Mouse (Mus musculus): ENCODE measurements around the gene Cavin1. TPM values are rescaled to one million over a fixed set of nuclear protein-coding genes. Genes with fewer than 3 reads are reported as not detected.
A peak's percentile ranks its signal among the peaks of the same experiment; 100 is the strongest.

The Cavin1 gene
- polyA plus RNA-seq, 1 experiment from 2014 or later = 25.5 TPM

- no peaks in the 10 kb centered on the region for H3K9me3 ChIP-seq (replicated peaks)
- peak overlapping the region; percentile 71 for H3K27ac ChIP-seq
- peaks cover 14% of the 10 kb centered on the region; the same call in 1 of the 2 replicates for H3K27me3 ChIP-seq
- H3K9ac ChIP-seq = no peak overlapping the region
- H3K4me1 ChIP-seq (replicated peaks) = peaks cover 14% of the 10 kb centered on the region
- peak; percentile 20; the same call in 1 of the 2 replicates for ATAC-seq (ENCODE audit: low read depth)
- 53% methylated on average over 8 of the region's 8 CpGs for WGBS (ENCODE audit: insufficient replicate concordance)
- H3K4me2 ChIP-seq = no peak overlapping the region
- H3K36me3 ChIP-seq = no peaks in the 10 kb centered on the region
- no peak overlapping the region for H3K4me3 ChIP-seq (replicated peaks)
- DNase-seq = no peak
Observed at GRCm38 (mm10) chr11:100979887-100980286, 9.2 kb upstream of the Cavin1 start.

GRCm38 (mm10) chr11:100975241-100975640, 4.6 kb upstream of the Cavin1 start:
- no peaks in the 10 kb centered on the region for H3K9me3 ChIP-seq (replicated peaks)
- H3K4me3 ChIP-seq (replicated peaks) = no peak overlapping the region
- ATAC-seq (ENCODE audit: low read depth) (no peak), DNase-seq (no peak)
- peaks cover 38% of the 10 kb centered on the region for H3K27me3 ChIP-seq
- H3K4me2 ChIP-seq = no peak overlapping the region
- WGBS (ENCODE audit: insufficient replicate concordance) = 58% methylated on average over 7 of the region's 7 CpGs
- peaks cover 10% of the 10 kb centered on the region for H3K4me1 ChIP-seq (replicated peaks)
- no peak overlapping the region for H3K9ac ChIP-seq
- no peak overlapping the region for H3K27ac ChIP-seq
- H3K36me3 ChIP-seq = no peaks in the 10 kb centered on the region

- Histone ChIP-seq H3K27ac (no peak overlapping the region), H3K36me3 (no peaks in the 10 kb centered on the region), H3K9ac (no peak overlapping the region), H3K4me1 (replicated peaks) (peaks cover 18% of the 10 kb centered on the region), H3K27me3 (peaks cover 42% of the 10 kb centered on the region), H3K4me3 (replicated peaks) (no peak overlapping the region), H3K9me3 (replicated peaks) (no peaks in the 10 kb centered on the region), H3K4me2 (no peak overlapping the region)
- no peak for ATAC-seq (ENCODE audit: low read depth)
- WGBS (ENCODE audit: insufficient replicate concordance) = 64% methylated on average over 14 of the region's 14 CpGs
- DNase-seq = no peak
Observed at GRCm38 (mm10) chr11:100974381-100974970, 3.8 kb upstream of the Cavin1 start.

GRCm38 (mm10) chr11:100973245-100973644, 2.6 kb upstream of the Cavin1 start:
- H3K4me2 ChIP-seq = no peak overlapping the region
- DNase-seq = no peak
- no peak overlapping the region for H3K4me3 ChIP-seq (replicated peaks)
- H3K9me3 ChIP-seq (replicated peaks) = no peaks in the 10 kb centered on the region
- H3K9ac ChIP-seq = no peak overlapping the region
- H3K27me3 ChIP-seq = peaks cover 54% of the 10 kb centered on the region
- no peak for ATAC-seq (ENCODE audit: low read depth)
- no peak overlapping the region for H3K27ac ChIP-seq
- H3K4me1 ChIP-seq (replicated peaks) = peaks cover 23% of the 10 kb centered on the region
- H3K36me3 ChIP-seq = no peaks in the 10 kb centered on the region
- WGBS (ENCODE audit: insufficient replicate concordance) = 72% methylated on average over 7 of the region's 7 CpGs

GRCm38 (mm10) chr11:100971455-100971854, 768 bp upstream of the Cavin1 start:
- Histone ChIP-seq H3K36me3 (no peaks in the 10 kb centered on the region), H3K4me3 (replicated peaks) (no peak overlapping the region), H3K9ac (no peak overlapping the region), H3K4me1 (replicated peaks) (peaks cover 36% of the 10 kb centered on the region), H3K4me2 (no peak overlapping the region), H3K9me3 (replicated peaks) (no peaks in the 10 kb centered on the region), H3K27me3 (peaks cover 66% of the 10 kb centered on the region), H3K27ac (no peak overlapping the region)
- 68% methylated on average over 10 of the region's 10 CpGs for WGBS (ENCODE audit: insufficient replicate concordance)
- ATAC-seq (ENCODE audit: low read depth) (no peak), DNase-seq (no peak)

- WGBS (ENCODE audit: insufficient replicate concordance) = under 1% methylated on average over 65 of the region's 65 CpGs
- H3K4me2 ChIP-seq = peak overlapping the region; percentile 87
- H3K9ac ChIP-seq = peak overlapping the region; percentile 69
- peaks cover 51% of the 10 kb centered on the region for H3K4me1 ChIP-seq (replicated peaks)
- DNase-seq (no peak), ATAC-seq (ENCODE audit: low read depth) (peak; percentile 62)
- no peak overlapping the region for H3K27ac ChIP-seq
- H3K4me3 ChIP-seq (replicated peaks) = peak overlapping the region; percentile 64
- H3K36me3 ChIP-seq = no peaks in the 10 kb centered on the region
- H3K9me3 ChIP-seq (replicated peaks) = no peaks in the 10 kb centered on the region
- peaks cover 66% of the 10 kb centered on the region for H3K27me3 ChIP-seq
Observed at GRCm38 (mm10) chr11:100969744-100970556, 737 bp downstream of the Cavin1 start.

GRCm38 (mm10) chr11:100969189-100969743, 1.4 kb downstream of the Cavin1 start:
- Histone ChIP-seq H3K9ac (peak overlapping the region; percentile 69), H3K4me3 (replicated peaks) (peak overlapping the region; percentile 64), H3K27me3 (peaks cover 66% of the 10 kb centered on the region), H3K9me3 (replicated peaks) (no peaks in the 10 kb centered on the region), H3K4me1 (replicated peaks) (peaks cover 57% of the 10 kb centered on the region), H3K4me2 (peak overlapping the region; percentile 87), H3K27ac (no peak overlapping the region), H3K36me3 (no peaks in the 10 kb centered on the region)
- 5% methylated on average over 33 of the region's 35 CpGs for WGBS (ENCODE audit: insufficient replicate concordance)
- ATAC-seq (ENCODE audit: low read depth) (no peak), DNase-seq (no peak)

GRCm38 (mm10) chr11:100968501-100968900, 2.2 kb downstream of the Cavin1 start:
- Histone ChIP-seq H3K27me3 (peaks cover 64% of the 10 kb centered on the region), H3K27ac (no peak overlapping the region), H3K4me1 (replicated peaks) (peaks cover 65% of the 10 kb centered on the region)

GRCm38 (mm10) chr11:100967881-100968420, 2.7 kb downstream of the Cavin1 start:
- H3K27me3 ChIP-seq = peaks cover 59% of the 10 kb centered on the region
- no peak overlapping the region for H3K9ac ChIP-seq
- H3K4me3 ChIP-seq (replicated peaks) = no peak overlapping the region
- H3K27ac ChIP-seq = no peak overlapping the region
- H3K36me3 ChIP-seq = no peaks in the 10 kb centered on the region
- peak overlapping the region; percentile 87 for H3K4me2 ChIP-seq
- WGBS (ENCODE audit: insufficient replicate concordance) = 62% methylated on average over 5 of the region's 5 CpGs
- no peak for ATAC-seq (ENCODE audit: low read depth)
- DNase-seq = no peak
- no peaks in the 10 kb centered on the region for H3K9me3 ChIP-seq (replicated peaks)
- peaks cover 71% of the 10 kb centered on the region for H3K4me1 ChIP-seq (replicated peaks)

More at GRCm38 (mm10) chr11:100968501-100968900, 2.2 kb downstream of the Cavin1 start:
- Histone ChIP-seq H3K36me3 (no peaks in the 10 kb centered on the region), H3K4me2 (peak overlapping the region; percentile 87), H3K9ac (no peak overlapping the region), H3K9me3 (replicated peaks) (no peaks in the 10 kb centered on the region), H3K4me3 (replicated peaks) (peak overlapping the region; percentile 64)
- DNase-seq (no peak), ATAC-seq (ENCODE audit: low read depth) (no peak)
- whole genome bisulfite sequencing (ENCODE audit: insufficient replicate concordance) = 74% methylated on average over 5 of the region's 5 CpGs

GRCm38 (mm10) chr11:100967376-100967775, 3.3 kb downstream of the Cavin1 start:
- ATAC-seq (ENCODE audit: low read depth) (no peak), DNase-seq (no peak)
- no peaks in the 10 kb centered on the region for H3K9me3 ChIP-seq (replicated peaks)
- H3K9ac ChIP-seq = no peak overlapping the region
- no peak overlapping the region for H3K4me3 ChIP-seq (replicated peaks)
- no peaks in the 10 kb centered on the region for H3K36me3 ChIP-seq
- WGBS (ENCODE audit: insufficient replicate concordance) = 60% methylated on average over 5 of the region's 5 CpGs
- H3K4me1 ChIP-seq (replicated peaks) = peaks cover 76% of the 10 kb centered on the region
- H3K4me2 ChIP-seq = no peak overlapping the region
- H3K27me3 ChIP-seq = peaks cover 54% of the 10 kb centered on the region
- no peak overlapping the region for H3K27ac ChIP-seq

GRCm38 (mm10) chr11:100965760-100966159, 4.9 kb downstream of the Cavin1 start:
- Histone ChIP-seq H3K4me1 (replicated peaks) (peaks cover 84% of the 10 kb centered on the region), H3K36me3 (no peaks in the 10 kb centered on the region), H3K4me3 (replicated peaks) (no peak overlapping the region), H3K4me2 (no peak overlapping the region), H3K27ac (no peak overlapping the region), H3K9ac (no peak overlapping the region), H3K9me3 (replicated peaks) (no peaks in the 10 kb centered on the region), H3K27me3 (peaks cover 38% of the 10 kb centered on the region)
- 7% methylated on average over 6 of the region's 6 CpGs for WGBS (ENCODE audit: insufficient replicate concordance)
- DNase-seq (no peak), ATAC-seq (ENCODE audit: low read depth) (peak; percentile 25; the same call in 1 of the 2 replicates)

Measured in liver, embryonic 13.5 days (tissue).